Mouse (Mus musculus) neutrophil, adult 5-6 weeks (primary cell): ENCODE data around the gene Snx3. TPM values are rescaled to one million over a fixed set of nuclear protein-coding genes. Genes with fewer than 3 reads are reported as not detected.

Source experiments
- ATAC-seq: fragments of 151-379, 151-347 bp; 2 replicates; pipeline ENCODE4 v1.8.0; 2017; ENCODE audit warnings: mild to moderate bottlenecking, moderate TSS enrichment; ENCODE audit not compliant: insufficient number of reproducible peaks, poor library complexity, low FRiP score, severe bottlenecking; ENCODE audit errors: extremely low read depth
- total RNA-seq: library from RNA; stranded (forward); fragments of 200-1000 nt; gene quantifications from 2 replicates; pipeline ENCODE4 v1.2.3, GENCODE M21; 2017

Snx3 gene
- total RNA-seq, 1 experiment from 2014 or later = 62.6 TPM

GRCm38 (mm10) chr10:42572971-42573370, 71.1 kb downstream of the Snx3 start:
- no peak for ATAC-seq

- ATAC-seq = no peak
These were observed 72.8 kb downstream of the Snx3 start for GRCm38 (mm10) chr10:42574639-42575038.

- no peak for ATAC-seq
These were observed 75.9 kb downstream of the Snx3 start for GRCm38 (mm10) chr10:42577525-42578280.

- no peak for ATAC-seq
These were observed 76.4 kb downstream of the Snx3 start for GRCm38 (mm10) chr10:42578281-42578675.

GRCm38 (mm10) chr10:42578698-42579474, 77.1 kb downstream of the Snx3 start:
- ATAC-seq = no peak

- no peak for ATAC-seq
These were observed 77.8 kb downstream of the Snx3 start for GRCm38 (mm10) chr10:42579475-42580130.

GRCm38 (mm10) chr10:42580131-42580950, 78.5 kb downstream of the Snx3 start:
- ATAC-seq = no peak

- no peak for ATAC-seq
These were observed 79.1 kb downstream of the Snx3 start for GRCm38 (mm10) chr10:42580951-42581277.

- ATAC-seq = no peak
These were observed 80.1 kb downstream of the Snx3 start for GRCm38 (mm10) chr10:42581694-42582565.

- no peak for ATAC-seq
These were observed 80.8 kb downstream of the Snx3 start for GRCm38 (mm10) chr10:42582566-42583110.

GRCm38 (mm10) chr10:42583157-42583872, 81.5 kb downstream of the Snx3 start, which contains the start of the genes Nr2e1 and Ostm1:
Gene Nr2e1 (minus strand): TSS chr10:42583632.
Gene Ostm1 (plus strand): TSS chr10:42583822.
- ATAC-seq = no peak

GRCm38 (mm10) chr10:42583902-42584435, 82.1 kb downstream of the Snx3 start:
- no peak for ATAC-seq

GRCm38 (mm10) chr10:42584436-42584983, 82.7 kb downstream of the Snx3 start:
- ATAC-seq = no peak
